Mouse (Mus musculus): ENCODE results near the gene Fgfr2.

Fgfr2 gene

DNA sequence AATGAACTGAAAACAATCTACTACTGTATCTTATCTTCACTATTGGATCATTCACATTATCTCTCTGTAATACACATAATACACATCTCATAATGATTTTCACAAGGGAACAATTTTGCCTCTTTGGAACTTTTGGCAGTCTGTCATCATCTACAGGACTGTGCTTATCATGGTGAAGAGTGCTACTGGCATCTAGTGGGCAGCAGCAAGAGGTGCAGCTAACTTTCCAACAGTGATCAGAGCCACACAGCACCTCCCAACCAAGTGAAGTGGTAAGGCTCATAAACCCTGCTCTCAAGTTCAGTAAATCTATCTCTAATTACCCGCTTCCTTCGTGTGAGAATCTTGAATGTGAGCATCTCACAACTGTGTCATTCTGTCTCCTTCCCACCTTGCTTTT, 2647.2 kb downstream of the Fgfr2 start:
- TF ChIP-seq CTCF (conservative IDR thresholded peaks at IDR 0.05; ENCODE audit: low read length) = peak; percentile 57
- no peak for TF ChIP-seq POU5F1 (IDR thresholded peaks at IDR 0.05; ENCODE audit: borderline replicate concordance, low read length)
- Histone ChIP-seq H3K36me3 (ENCODE audit: insufficient read depth, low read length) (peaks cover 26% of the 10 kb centered on the region), H3K4me1 (replicated peaks; ENCODE audit: low read depth, low read length) (peaks cover 3% of the 10 kb centered on the region), H3K27me3 (ENCODE audit: insufficient read depth, low read length) (no peaks in the 10 kb centered on the region), H3K4me3 (replicated peaks; ENCODE audit: low read length) (no peak overlapping the region), H3K9me3 (ENCODE audit: low read length) (no peaks in the 10 kb centered on the region)

DNA sequence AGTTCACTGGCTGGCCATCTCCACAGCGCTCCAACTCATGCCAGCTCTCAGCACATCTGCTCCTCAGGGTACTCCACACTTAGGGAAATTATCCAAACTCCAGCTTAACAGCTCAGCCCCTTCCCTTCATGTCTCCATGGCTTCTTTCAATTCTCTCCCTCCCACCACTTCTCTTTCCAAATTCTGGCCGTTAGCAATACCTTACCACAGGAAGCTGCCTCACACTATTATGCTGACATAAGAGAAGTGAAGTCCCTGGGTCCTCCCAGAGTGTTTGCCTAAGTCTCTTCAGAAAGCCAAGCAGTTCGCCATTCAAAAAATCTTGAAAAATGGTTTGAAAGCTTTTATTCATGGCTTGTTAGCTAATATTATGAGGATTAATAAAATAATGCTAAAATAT, 2649.3 kb downstream of the Fgfr2 start:
- H3K4me3 ChIP-seq (replicated peaks; ENCODE audit: low read length) = no peak overlapping the region
- TF ChIP-seq CTCF (conservative IDR thresholded peaks at IDR 0.05; ENCODE audit: low read length) = no peak
- no peak for TF ChIP-seq NANOG (IDR thresholded peaks at IDR 0.05; ENCODE audit: borderline replicate concordance, low read length)
- no peak for TF ChIP-seq POU5F1 (IDR thresholded peaks at IDR 0.05; ENCODE audit: borderline replicate concordance, low read length)
- peaks cover 4% of the 10 kb centered on the region for H3K4me1 ChIP-seq (replicated peaks; ENCODE audit: low read depth, low read length)
- no peaks in the 10 kb centered on the region for H3K9me3 ChIP-seq (ENCODE audit: low read length)
- no peaks in the 10 kb centered on the region for H3K27me3 ChIP-seq (ENCODE audit: insufficient read depth, low read length)
- H3K36me3 ChIP-seq (ENCODE audit: insufficient read depth, low read length) = peaks cover 19% of the 10 kb centered on the region

DNA sequence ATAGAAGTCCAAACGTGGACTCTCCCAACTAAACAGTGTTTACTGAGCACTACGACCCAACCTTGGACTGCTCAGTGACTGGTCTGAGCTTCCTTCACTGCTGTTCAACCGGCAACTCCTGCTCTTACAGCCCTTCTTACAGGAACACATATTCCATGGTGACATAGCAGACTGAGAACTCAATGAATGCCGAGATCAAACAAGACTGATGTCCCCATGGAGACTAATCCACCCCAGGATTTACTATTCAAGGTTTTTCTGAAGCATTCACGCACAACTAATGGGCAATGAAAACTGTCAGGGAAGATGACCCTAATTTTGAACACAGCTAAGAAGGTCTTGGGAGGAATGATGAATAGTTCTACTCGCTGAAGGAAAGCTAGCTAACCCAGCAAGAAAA, 2650.5 kb downstream of the Fgfr2 start:
- Histone ChIP-seq H3K27me3 (ENCODE audit: insufficient read depth, low read length) (no peaks in the 10 kb centered on the region), H3K9me3 (ENCODE audit: low read length) (no peaks in the 10 kb centered on the region)
- TF ChIP-seq CTCF (conservative IDR thresholded peaks at IDR 0.05; ENCODE audit: low read length) = no peak
- no peak for TF ChIP-seq NANOG (IDR thresholded peaks at IDR 0.05; ENCODE audit: borderline replicate concordance, low read length)
- TF ChIP-seq POU5F1 (IDR thresholded peaks at IDR 0.05; ENCODE audit: borderline replicate concordance, low read length) = no peak

DNA sequence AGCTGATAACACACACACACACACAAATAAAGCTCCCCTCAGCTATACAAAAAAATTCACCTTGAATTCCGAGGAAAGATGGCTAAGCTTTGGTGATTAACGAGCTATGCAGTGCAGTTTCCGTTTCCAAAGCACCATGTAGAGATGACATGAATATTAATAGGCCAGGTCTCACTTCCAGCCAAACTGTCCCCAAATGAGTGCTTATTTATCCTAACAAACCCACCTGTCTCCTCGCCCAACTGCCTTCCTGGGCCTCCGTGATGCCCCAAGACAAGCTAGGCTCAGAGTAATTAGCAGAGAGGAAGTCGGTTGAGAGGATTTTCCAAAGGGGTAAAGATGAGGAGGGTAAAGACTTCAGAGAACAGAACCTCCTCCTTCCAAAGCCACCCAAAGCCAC, 2652.1 kb downstream of the Fgfr2 start:
- H3K36me3 ChIP-seq (ENCODE audit: insufficient read depth, low read length) = peaks cover 30% of the 10 kb centered on the region
- TF ChIP-seq NANOG (IDR thresholded peaks at IDR 0.05; ENCODE audit: borderline replicate concordance, low read length) = no peak
- TF ChIP-seq POU5F1 (IDR thresholded peaks at IDR 0.05; ENCODE audit: borderline replicate concordance, low read length) = no peak
- no peak for TF ChIP-seq CTCF (conservative IDR thresholded peaks at IDR 0.05; ENCODE audit: low read length)
- peaks cover 4% of the 10 kb centered on the region for H3K4me1 ChIP-seq (replicated peaks; ENCODE audit: low read depth, low read length)
- no peaks in the 10 kb centered on the region for H3K9me3 ChIP-seq (ENCODE audit: low read length)
- H3K27me3 ChIP-seq (ENCODE audit: insufficient read depth, low read length) = no peaks in the 10 kb centered on the region
- no peak overlapping the region for H3K4me3 ChIP-seq (replicated peaks; ENCODE audit: low read length)

More for the DNA sequence above, 2650.5 kb downstream of the Fgfr2 start:
- H3K4me1 ChIP-seq (replicated peaks; ENCODE audit: low read depth, low read length) = peaks cover 4% of the 10 kb centered on the region
- peaks cover 22% of the 10 kb centered on the region for H3K36me3 ChIP-seq (ENCODE audit: insufficient read depth, low read length)
- no peak overlapping the region for H3K4me3 ChIP-seq (replicated peaks; ENCODE audit: low read length)

DNA sequence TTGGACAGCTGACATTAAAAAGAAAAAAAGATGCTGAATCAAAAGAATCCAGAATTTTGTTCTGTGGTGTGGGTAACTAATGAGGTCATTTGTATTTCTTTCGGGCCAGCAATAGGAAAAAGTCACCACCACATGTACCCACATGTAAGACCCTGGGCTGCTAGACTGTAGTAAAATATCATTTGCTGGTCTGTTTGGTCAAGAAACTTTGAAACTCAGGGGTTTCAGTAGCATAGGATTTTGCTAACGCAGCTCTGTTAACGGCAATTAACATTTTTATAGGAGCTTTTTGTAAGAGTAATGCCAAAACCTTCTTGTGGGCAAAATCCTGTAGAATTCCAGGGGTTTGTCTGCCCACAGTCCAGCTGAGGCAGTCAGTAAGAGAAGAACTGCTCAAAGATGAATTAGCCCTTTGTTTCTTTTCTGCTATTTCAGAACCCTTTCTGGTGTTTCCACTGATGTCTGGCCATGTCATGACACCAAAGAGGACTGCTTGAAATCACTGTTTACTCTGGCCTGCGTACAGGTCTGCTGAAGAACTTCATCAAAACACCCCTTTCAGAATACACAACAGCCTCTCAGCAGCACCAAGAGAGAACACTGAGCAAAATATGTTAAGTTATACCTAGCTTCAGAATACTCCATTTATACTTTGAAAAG, 2667.4 kb downstream of the Fgfr2 start:
- Histone ChIP-seq H3K9me3 (ENCODE audit: low read length) (no peaks in the 10 kb centered on the region), H3K27me3 (ENCODE audit: insufficient read depth, low read length) (no peaks in the 10 kb centered on the region), H3K36me3 (ENCODE audit: insufficient read depth, low read length) (peaks cover 71% of the 10 kb centered on the region), H3K4me1 (replicated peaks; ENCODE audit: low read depth, low read length) (no peaks in the 10 kb centered on the region), H3K4me3 (replicated peaks; ENCODE audit: low read length) (no peak overlapping the region)
- TF ChIP-seq NANOG (IDR thresholded peaks at IDR 0.05; ENCODE audit: borderline replicate concordance, low read length) (no peak), POU5F1 (IDR thresholded peaks at IDR 0.05; ENCODE audit: borderline replicate concordance, low read length) (no peak), CTCF (conservative IDR thresholded peaks at IDR 0.05; ENCODE audit: low read length) (no peak)

DNA sequence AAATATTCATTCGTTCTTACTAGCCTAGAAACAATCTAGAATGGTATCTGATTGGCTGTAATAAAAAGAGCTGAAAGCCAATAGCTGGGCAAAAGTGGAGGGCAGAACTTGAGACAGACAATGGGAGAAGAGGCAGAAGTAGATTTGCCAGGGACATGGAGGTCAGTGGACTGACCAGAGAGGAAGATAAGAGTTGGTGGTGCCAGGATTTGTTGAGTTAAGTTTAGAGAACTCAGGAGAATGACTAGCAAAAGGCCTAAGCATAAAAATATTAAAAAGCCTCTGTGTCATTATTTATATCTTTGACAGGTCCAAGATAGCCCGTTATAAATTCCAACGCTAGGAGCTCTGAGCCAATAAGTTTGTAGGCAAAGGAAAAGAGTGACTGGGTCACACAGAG, 2668.9 kb downstream of the Fgfr2 start:
- TF ChIP-seq NANOG (IDR thresholded peaks at IDR 0.05; ENCODE audit: borderline replicate concordance, low read length) = no peak
- no peak for TF ChIP-seq CTCF (conservative IDR thresholded peaks at IDR 0.05; ENCODE audit: low read length)
- TF ChIP-seq POU5F1 (IDR thresholded peaks at IDR 0.05; ENCODE audit: borderline replicate concordance, low read length) = no peak
- no peaks in the 10 kb centered on the region for H3K9me3 ChIP-seq (ENCODE audit: low read length)
- H3K36me3 ChIP-seq (ENCODE audit: insufficient read depth, low read length) = peaks cover 73% of the 10 kb centered on the region
- no peaks in the 10 kb centered on the region for H3K4me1 ChIP-seq (replicated peaks; ENCODE audit: low read depth, low read length)
- no peak overlapping the region for H3K4me3 ChIP-seq (replicated peaks; ENCODE audit: low read length)
- H3K27me3 ChIP-seq (ENCODE audit: insufficient read depth, low read length) = no peaks in the 10 kb centered on the region

DNA sequence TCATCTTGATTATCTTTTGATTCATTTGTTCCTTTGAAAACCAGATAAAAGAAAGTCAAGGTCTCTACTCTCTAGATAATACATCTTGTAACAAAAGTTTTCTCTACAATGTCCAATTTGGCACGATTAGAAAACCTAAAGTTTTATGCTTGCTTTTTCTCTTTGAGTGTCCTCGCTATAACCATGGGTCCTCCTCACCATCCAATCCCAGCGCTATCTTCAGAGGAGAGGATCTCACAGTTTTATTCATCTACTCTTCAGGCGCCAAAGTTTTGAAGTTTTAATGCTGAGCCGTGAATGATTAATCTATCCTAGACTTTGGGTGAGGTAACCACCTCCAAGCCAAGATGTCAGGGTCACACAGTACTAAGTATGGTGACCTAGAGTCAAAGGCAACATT, 2687.4 kb downstream of the Fgfr2 start:
- Histone ChIP-seq H3K36me3 (ENCODE audit: insufficient read depth, low read length) (peaks cover 6% of the 10 kb centered on the region; the same call in 1 of the 2 replicates), H3K27me3 (ENCODE audit: insufficient read depth, low read length) (no peaks in the 10 kb centered on the region), H3K4me1 (replicated peaks; ENCODE audit: low read depth, low read length) (peaks cover 6% of the 10 kb centered on the region), H3K9me3 (ENCODE audit: low read length) (no peaks in the 10 kb centered on the region), H3K4me3 (replicated peaks; ENCODE audit: low read length) (no peak overlapping the region)
- TF ChIP-seq POU5F1 (IDR thresholded peaks at IDR 0.05; ENCODE audit: borderline replicate concordance, low read length) (no peak), CTCF (conservative IDR thresholded peaks at IDR 0.05; ENCODE audit: low read length) (no peak), NANOG (IDR thresholded peaks at IDR 0.05; ENCODE audit: borderline replicate concordance, low read length) (no peak)

DNA sequence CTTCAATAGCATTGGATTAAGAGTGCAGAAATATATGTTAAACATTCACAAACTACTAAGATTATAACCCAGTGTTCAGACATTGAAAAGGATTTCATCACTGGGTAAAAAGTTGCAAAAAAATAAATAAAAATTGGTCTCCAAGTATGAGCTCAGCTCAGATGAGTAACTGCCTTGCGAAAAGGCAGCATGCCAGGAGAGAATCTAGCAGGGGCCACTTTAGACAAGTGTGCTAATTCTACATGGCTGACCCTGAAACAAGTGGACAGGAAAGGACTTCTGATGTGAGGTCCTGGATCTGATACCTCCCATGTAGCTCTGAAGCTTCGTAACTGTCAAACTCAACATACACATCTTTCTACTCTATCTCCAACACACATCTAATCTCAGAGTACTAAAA, 2691.0 kb downstream of the Fgfr2 start:
- Histone ChIP-seq H3K4me1 (replicated peaks; ENCODE audit: low read depth, low read length) (peaks cover 3% of the 10 kb centered on the region), H3K9me3 (ENCODE audit: low read length) (no peaks in the 10 kb centered on the region), H3K4me3 (replicated peaks; ENCODE audit: low read length) (no peak overlapping the region), H3K36me3 (ENCODE audit: insufficient read depth, low read length) (peaks cover 3% of the 10 kb centered on the region; the same call in 1 of the 2 replicates), H3K27me3 (ENCODE audit: insufficient read depth, low read length) (no peaks in the 10 kb centered on the region)
- TF ChIP-seq CTCF (conservative IDR thresholded peaks at IDR 0.05; ENCODE audit: low read length) = no peak
- no peak for TF ChIP-seq NANOG (IDR thresholded peaks at IDR 0.05; ENCODE audit: borderline replicate concordance, low read length)
- TF ChIP-seq POU5F1 (IDR thresholded peaks at IDR 0.05; ENCODE audit: borderline replicate concordance, low read length) = no peak

DNA sequence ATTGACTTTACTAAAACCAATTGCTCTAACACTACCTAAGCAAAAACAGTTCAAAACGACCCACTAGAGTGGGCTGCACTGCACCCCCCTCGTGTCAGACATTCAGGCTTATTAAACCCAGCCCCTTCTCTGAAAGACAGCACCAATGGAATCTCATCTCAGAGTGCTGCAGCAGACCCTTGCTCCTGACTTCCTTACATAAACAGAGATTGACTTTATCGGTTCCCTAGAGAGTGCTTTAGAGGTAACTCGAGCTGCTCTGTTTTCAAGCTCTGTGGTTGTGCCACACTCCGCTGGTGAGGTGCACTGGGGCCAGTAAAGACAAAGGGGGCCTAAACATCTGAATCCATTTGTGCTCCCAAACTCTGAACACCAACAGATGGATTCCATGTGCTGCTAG, 2696.6 kb downstream of the Fgfr2 start:
- peaks cover 3% of the 10 kb centered on the region; the same call in 1 of the 2 replicates for H3K36me3 ChIP-seq (ENCODE audit: insufficient read depth, low read length)
- H3K9me3 ChIP-seq (ENCODE audit: low read length) = no peaks in the 10 kb centered on the region
- no peaks in the 10 kb centered on the region for H3K27me3 ChIP-seq (ENCODE audit: insufficient read depth, low read length)
- H3K4me1 ChIP-seq (replicated peaks; ENCODE audit: low read depth, low read length) = no peaks in the 10 kb centered on the region; the same call in 1 of the 2 replicates
- TF ChIP-seq NANOG (IDR thresholded peaks at IDR 0.05; ENCODE audit: borderline replicate concordance, low read length) (no peak), POU5F1 (IDR thresholded peaks at IDR 0.05; ENCODE audit: borderline replicate concordance, low read length) (no peak), CTCF (conservative IDR thresholded peaks at IDR 0.05; ENCODE audit: low read length) (no peak)
- H3K4me3 ChIP-seq (replicated peaks; ENCODE audit: low read length) = no peak overlapping the region

All from E14TG2a.4 (cell line).